Mouse (Mus musculus): Measurements from ENCODE around the gene Golph3l. TPM values are rescaled to one million over a fixed set of nuclear protein-coding genes. Genes with fewer than 3 reads are reported as not detected.
"Not testable (repeated sequence)": the region's sequence is repeated elsewhere in the genome, so short reads cannot be mapped to it uniquely, and the experiment has no call there.

Golph3l gene
- polyA plus RNA-seq (2014; fragmentation: Nextera tagmentation; extraction: Ambion mirVana): 30.9 and 34.6 TPM in 2 replicates

DNA sequence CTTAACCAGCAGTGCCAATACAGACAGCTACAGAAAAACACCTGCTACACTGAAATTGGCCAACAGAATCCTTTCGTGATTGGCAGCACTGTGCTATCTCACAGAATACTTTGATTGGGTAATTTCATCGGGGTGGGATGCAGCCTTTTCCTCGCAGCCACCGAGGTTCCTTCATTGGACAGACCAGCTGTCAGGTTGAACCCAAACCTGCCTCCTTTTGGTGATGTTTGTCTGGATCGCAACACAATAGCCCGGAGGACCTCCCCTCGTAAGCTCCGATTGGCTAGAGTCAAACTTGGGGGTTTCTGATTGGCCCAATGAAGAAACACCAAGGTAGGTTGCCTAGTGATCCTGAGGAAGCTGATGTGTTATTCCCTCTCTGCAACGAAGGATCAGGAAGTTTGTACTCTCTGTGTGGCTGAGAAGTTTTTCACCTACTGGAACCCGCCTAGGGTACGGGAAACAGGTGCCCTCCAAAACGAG, at the start of gene Golph3l:
Gene Golph3l (plus strand): TSS at position 331 of the 483 bp plus-strand sequence.
- ATAC-seq (ENCODE audit: low FRiP score): peak; percentile 100
- Histone ChIP-seq H3K36me3 (replicated peaks; ENCODE audit: control insufficient read depth, insufficient read depth) (peaks cover 21% of the 10 kb centered on the region), H3K9ac (peak within 1 kb of the TSS; percentile 63), H3K9me3 (ENCODE audit: control insufficient read depth, low read length) (no peaks in the 10 kb centered on the region), H3K27me3 (ENCODE audit: control insufficient read depth, insufficient read depth, low read length) (no peaks in the 10 kb centered on the region), H3K27ac (peak within 1 kb of the TSS; percentile 62), H3K4me3 (replicated peaks; ENCODE audit: low read length) (peak within 1 kb of the TSS; percentile 63), H3K4me2 (replicated peaks) (peak within 1 kb of the TSS; percentile 88), H3K4me1 (replicated peaks; ENCODE audit: control insufficient read depth, insufficient read depth, low read length) (peaks cover 9% of the 10 kb centered on the region; the same call in 1 of the 2 replicates)
- WGBS: under 1% methylated on average over 12 of the region's 12 CpGs
- peak; percentile 98 for DNase-seq (ENCODE audit: low spot score)

- ATAC-seq (ENCODE audit: low FRiP score) (no peak), DNase-seq (ENCODE audit: low spot score) (no peak)
- Histone ChIP-seq H3K27me3 (ENCODE audit: control insufficient read depth, insufficient read depth, low read length) (no peaks in the 10 kb centered on the region), H3K4me1 (replicated peaks; ENCODE audit: control insufficient read depth, insufficient read depth, low read length) (no peaks in the 10 kb centered on the region), H3K4me3 (replicated peaks; ENCODE audit: low read length) (no peak overlapping the region), H3K27ac (no peak overlapping the region), H3K9ac (no peak overlapping the region), H3K4me2 (replicated peaks) (no peak overlapping the region), H3K9me3 (ENCODE audit: control insufficient read depth, low read length) (no peaks in the 10 kb centered on the region), H3K36me3 (replicated peaks; ENCODE audit: control insufficient read depth, insufficient read depth) (no peaks in the 10 kb centered on the region)
- 92% methylated on average over 10 of the region's 10 CpGs for WGBS
Observed at GRCm38 (mm10) chr3:95538936-95539335, 49.8 kb upstream of the Golph3l start.

GRCm38 (mm10) chr3:95539837-95540236, 48.9 kb upstream of the Golph3l start:
- H3K9me3 ChIP-seq (ENCODE audit: control insufficient read depth, low read length): no peaks in the 10 kb centered on the region
- H3K9ac ChIP-seq: no peak overlapping the region
- no peaks in the 10 kb centered on the region for H3K36me3 ChIP-seq (replicated peaks; ENCODE audit: control insufficient read depth, insufficient read depth)
- DNase-seq (ENCODE audit: low spot score): no peak
- no peak for ATAC-seq (ENCODE audit: low FRiP score)
- no peaks in the 10 kb centered on the region for H3K4me1 ChIP-seq (replicated peaks; ENCODE audit: control insufficient read depth, insufficient read depth, low read length)
- no peaks in the 10 kb centered on the region for H3K27me3 ChIP-seq (ENCODE audit: control insufficient read depth, insufficient read depth, low read length)
- no peak overlapping the region for H3K27ac ChIP-seq
- H3K4me2 ChIP-seq (replicated peaks): no peak overlapping the region
- H3K4me3 ChIP-seq (replicated peaks; ENCODE audit: low read length): no peak overlapping the region
- WGBS: 96% methylated on average over 4 of the region's 4 CpGs

DNA sequence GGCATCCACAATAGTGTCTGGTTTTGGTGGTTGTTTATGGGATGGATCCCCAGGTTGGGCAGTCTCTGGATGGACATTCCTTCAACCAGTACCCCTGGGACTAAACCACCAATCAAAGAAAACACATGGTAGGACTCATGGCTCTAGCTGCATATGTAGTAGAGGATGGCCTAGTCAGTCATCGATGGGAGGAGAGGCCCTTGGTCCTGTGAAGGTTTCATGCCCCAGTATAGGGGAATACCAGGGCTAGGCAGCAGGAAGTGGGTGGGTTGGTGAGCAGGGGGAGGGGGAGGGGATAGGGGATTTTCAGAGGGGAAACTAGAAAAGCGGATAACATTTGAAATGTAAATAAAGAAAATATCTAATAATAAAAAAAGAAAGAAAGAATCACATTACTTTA, 47.5 kb upstream of the Golph3l start:
- H3K9me3 ChIP-seq (ENCODE audit: control insufficient read depth, low read length); H3K27ac ChIP-seq; DNase-seq (ENCODE audit: low spot score); H3K4me1 ChIP-seq (replicated peaks; ENCODE audit: control insufficient read depth, insufficient read depth, low read length); H3K27me3 ChIP-seq (ENCODE audit: control insufficient read depth, insufficient read depth, low read length); H3K4me3 ChIP-seq (replicated peaks; ENCODE audit: low read length); ATAC-seq (ENCODE audit: low FRiP score); H3K4me2 ChIP-seq (replicated peaks); H3K9ac ChIP-seq; H3K36me3 ChIP-seq (replicated peaks; ENCODE audit: control insufficient read depth, insufficient read depth): not testable (repeated sequence)
- 76% methylated on average over 2 of the region's 2 CpGs for WGBS

DNA sequence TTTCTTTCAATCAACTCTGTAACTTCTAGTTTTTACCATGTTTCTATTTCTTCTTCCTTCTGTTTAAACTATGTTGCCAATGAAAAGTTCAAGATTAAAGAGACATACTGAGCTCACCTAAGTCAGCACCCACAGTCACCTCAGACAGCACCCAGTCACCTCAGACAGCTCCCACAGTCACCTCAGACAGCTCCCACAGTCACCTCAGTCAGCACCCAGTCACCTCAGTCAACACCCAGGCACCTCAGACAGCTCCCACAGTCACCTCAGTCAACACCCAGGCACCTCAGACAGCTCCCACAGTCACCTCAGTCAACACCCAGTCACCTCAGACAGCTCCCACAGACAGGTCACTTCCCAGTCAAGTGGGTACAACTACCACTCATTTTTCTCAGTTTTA, 46.6 kb upstream of the Golph3l start:
- no peaks in the 10 kb centered on the region for H3K36me3 ChIP-seq (replicated peaks; ENCODE audit: control insufficient read depth, insufficient read depth)
- ATAC-seq (ENCODE audit: low FRiP score) (no peak), DNase-seq (ENCODE audit: low spot score) (no peak)
- no peaks in the 10 kb centered on the region for H3K4me1 ChIP-seq (replicated peaks; ENCODE audit: control insufficient read depth, insufficient read depth, low read length)
- H3K4me2 ChIP-seq (replicated peaks): no peak overlapping the region
- no peaks in the 10 kb centered on the region for H3K27me3 ChIP-seq (ENCODE audit: control insufficient read depth, insufficient read depth, low read length)
- H3K4me3 ChIP-seq (replicated peaks; ENCODE audit: low read length): no peak overlapping the region
- no peaks in the 10 kb centered on the region for H3K9me3 ChIP-seq (ENCODE audit: control insufficient read depth, low read length)
- H3K9ac ChIP-seq: no peak overlapping the region
- H3K27ac ChIP-seq: no peak overlapping the region

DNA sequence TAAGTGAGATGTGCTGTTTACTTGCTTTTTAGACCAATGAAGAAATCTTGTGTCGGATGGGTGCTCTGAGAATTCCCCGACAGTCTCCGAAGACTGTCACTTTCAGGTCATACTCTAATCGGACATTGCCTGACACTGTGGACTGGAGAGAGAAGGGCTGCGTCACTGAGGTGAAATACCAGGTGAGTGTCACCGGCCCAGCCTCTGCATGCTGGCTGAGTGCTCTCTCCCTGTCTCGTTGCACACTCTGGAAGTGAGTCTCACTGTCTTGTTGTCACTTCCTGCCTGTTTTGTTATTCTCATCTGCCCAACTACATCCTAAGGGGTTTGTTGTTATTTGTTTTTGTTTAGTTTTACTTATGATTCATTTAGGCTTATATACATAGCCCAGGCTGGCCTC, 45.8 kb upstream of the Golph3l start:
- ATAC-seq (ENCODE audit: low FRiP score) (no peak), DNase-seq (ENCODE audit: low spot score) (no peak)
- no peaks in the 10 kb centered on the region for H3K27me3 ChIP-seq (ENCODE audit: control insufficient read depth, insufficient read depth, low read length)
- no peaks in the 10 kb centered on the region for H3K4me1 ChIP-seq (replicated peaks; ENCODE audit: control insufficient read depth, insufficient read depth, low read length)
- H3K9ac ChIP-seq: no peak overlapping the region
- no peak overlapping the region for H3K4me2 ChIP-seq (replicated peaks)
- H3K4me3 ChIP-seq (replicated peaks; ENCODE audit: low read length): no peak overlapping the region
- no peaks in the 10 kb centered on the region for H3K9me3 ChIP-seq (ENCODE audit: control insufficient read depth, low read length)
- no peaks in the 10 kb centered on the region for H3K36me3 ChIP-seq (replicated peaks; ENCODE audit: control insufficient read depth, insufficient read depth)
- WGBS: 81% methylated on average over 7 of the region's 7 CpGs
- H3K27ac ChIP-seq: no peak overlapping the region

- DNase-seq (ENCODE audit: low spot score) (no peak), ATAC-seq (ENCODE audit: low FRiP score) (no peak)
- H3K4me2 ChIP-seq (replicated peaks): no peak overlapping the region
- no peaks in the 10 kb centered on the region for H3K9me3 ChIP-seq (ENCODE audit: control insufficient read depth, low read length)
- H3K9ac ChIP-seq: no peak overlapping the region
- H3K4me3 ChIP-seq (replicated peaks; ENCODE audit: low read length): no peak overlapping the region
- WGBS: 44% methylated on average over 1 of the region's 1 CpGs
- no peaks in the 10 kb centered on the region for H3K27me3 ChIP-seq (ENCODE audit: control insufficient read depth, insufficient read depth, low read length)
- H3K27ac ChIP-seq: no peak overlapping the region
- H3K4me1 ChIP-seq (replicated peaks; ENCODE audit: control insufficient read depth, insufficient read depth, low read length): no peaks in the 10 kb centered on the region
- H3K36me3 ChIP-seq (replicated peaks; ENCODE audit: control insufficient read depth, insufficient read depth): no peaks in the 10 kb centered on the region
Observed at GRCm38 (mm10) chr3:95550176-95550575, 38.6 kb upstream of the Golph3l start.

GRCm38 (mm10) chr3:95553986-95554385, 34.7 kb upstream of the Golph3l start:
- WGBS: 71% methylated on average over 3 of the region's 3 CpGs
- Histone ChIP-seq H3K36me3 (replicated peaks; ENCODE audit: control insufficient read depth, insufficient read depth) (no peaks in the 10 kb centered on the region), H3K4me3 (replicated peaks; ENCODE audit: low read length) (no peak overlapping the region), H3K4me2 (replicated peaks) (no peak overlapping the region), H3K9me3 (ENCODE audit: control insufficient read depth, low read length) (no peaks in the 10 kb centered on the region), H3K27ac (no peak overlapping the region), H3K27me3 (ENCODE audit: control insufficient read depth, insufficient read depth, low read length) (no peaks in the 10 kb centered on the region), H3K4me1 (replicated peaks; ENCODE audit: control insufficient read depth, insufficient read depth, low read length) (no peaks in the 10 kb centered on the region), H3K9ac (no peak overlapping the region)
- DNase-seq (ENCODE audit: low spot score) (no peak), ATAC-seq (ENCODE audit: low FRiP score) (no peak)

- 92% methylated on average over 27 of the region's 27 CpGs for WGBS
- no peak within 1 kb of the TSS for H3K9ac ChIP-seq
- H3K9me3 ChIP-seq (ENCODE audit: control insufficient read depth, low read length): no peaks in the 10 kb centered on the region
- no peak within 1 kb of the TSS for H3K4me3 ChIP-seq (replicated peaks; ENCODE audit: low read length)
- H3K27ac ChIP-seq: no peak within 1 kb of the TSS
- H3K4me1 ChIP-seq (replicated peaks; ENCODE audit: control insufficient read depth, insufficient read depth, low read length): no peaks in the 10 kb centered on the region
- ATAC-seq (ENCODE audit: low FRiP score): no peak
- no peak within 1 kb of the TSS for H3K4me2 ChIP-seq (replicated peaks)
- H3K27me3 ChIP-seq (ENCODE audit: control insufficient read depth, insufficient read depth, low read length): no peaks in the 10 kb centered on the region
- H3K36me3 ChIP-seq (replicated peaks; ENCODE audit: control insufficient read depth, insufficient read depth): no peaks in the 10 kb centered on the region
- no peak for DNase-seq (ENCODE audit: low spot score)
Observed at GRCm38 (mm10) chr3:95559437-95559836, 29.3 kb upstream of the Golph3l start, which contains the start of gene Hormad1. Gene Hormad1, plus strand, starts transcription at chr3:95559677.

DNA sequence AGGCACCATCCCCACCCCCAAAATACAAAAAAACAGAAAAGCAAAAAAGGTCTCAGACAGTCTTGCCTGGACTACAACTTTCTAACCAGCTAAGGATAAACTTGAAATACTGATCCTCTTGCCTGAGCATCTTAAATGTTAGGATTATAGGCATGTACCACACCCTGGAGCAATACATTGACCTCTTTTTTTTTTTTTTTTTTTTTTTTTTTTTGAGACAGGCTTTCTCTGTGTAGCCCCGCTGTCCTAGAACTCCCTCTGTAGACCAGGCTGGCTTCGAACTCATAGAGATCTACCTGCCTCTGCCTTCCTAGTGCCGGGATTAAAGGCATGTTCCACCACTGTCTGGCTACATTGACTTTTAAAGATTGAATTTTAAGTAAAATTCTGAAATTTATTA, 28.0 kb upstream of the Golph3l start:
- Histone ChIP-seq H3K4me1 (replicated peaks; ENCODE audit: control insufficient read depth, insufficient read depth, low read length) (no peaks in the 10 kb centered on the region), H3K4me3 (replicated peaks; ENCODE audit: low read length) (no peak overlapping the region), H3K36me3 (replicated peaks; ENCODE audit: control insufficient read depth, insufficient read depth) (no peaks in the 10 kb centered on the region), H3K9me3 (ENCODE audit: control insufficient read depth, low read length) (no peaks in the 10 kb centered on the region), H3K4me2 (replicated peaks) (no peak overlapping the region), H3K9ac (no peak overlapping the region), H3K27me3 (ENCODE audit: control insufficient read depth, insufficient read depth, low read length) (no peaks in the 10 kb centered on the region), H3K27ac (no peak overlapping the region)
- ATAC-seq (ENCODE audit: low FRiP score) (no peak), DNase-seq (ENCODE audit: low spot score) (no peak)
- 96% methylated on average over 3 of the region's 3 CpGs for WGBS
